Mouse (Mus musculus) limb, embryonic 10.5 days (tissue): ENCODE measurements around the gene Dkkl1. TPM values are rescaled to one million over a fixed set of nuclear protein-coding genes. Genes with fewer than 3 reads are reported as not detected.

Source experiments
- DNase-seq: peaks from one replicate; pipeline ENCODE4 v3.0.0-alpha.2; 2017; ENCODE audit warnings: low spot score
- H3K27ac ChIP-seq: fragments of 300-500 bp; sonication (generic); 2 replicates; pipeline ENCODE4 v1.5.1; 2016; ENCODE audit warnings: mild to moderate bottlenecking
- H3K27me3 ChIP-seq: fragments of 300-500 bp; sonication (generic); 2 replicates; pipeline ENCODE4 v1.6.1; 2016; ENCODE audit warnings: low read depth, mild to moderate bottlenecking; ENCODE audit not compliant: poor library complexity, severe bottlenecking
- H3K36me3 ChIP-seq: fragments of 300-500 bp; sonication (generic); 2 replicates; pipeline ENCODE4 v1.6.1; 2016; ENCODE audit warnings: mild to moderate bottlenecking, moderate library complexity
- H3K4me1 ChIP-seq: fragments of 300-500 bp; sonication (generic); 2 replicates; pipeline ENCODE4 v1.6.1; 2016
- H3K4me3 ChIP-seq: fragments of 300-500 bp; sonication (generic); 2 replicates; pipeline ENCODE4 v1.5.1; 2016; ENCODE audit warnings: mild to moderate bottlenecking, moderate library complexity
- H3K9me3 ChIP-seq: fragments of 300-500 bp; sonication (generic); replicated peaks from 2 replicates; pipeline ENCODE4 v1.6.1; 2016; ENCODE audit warnings: mild to moderate bottlenecking
- WGBS: fragments of 180-500 bp; shearing (Covaris S2); methylation state at CpG from one replicate; pipeline ENCODE4 v1.1.7; 2016; 5-methylcytosine and 5-hydroxymethylcytosine counted together
- polyA plus RNA-seq: library from polyadenylated mRNA; unstranded; fragments of >200 nt; fragmentation: Nextera tagmentation; extraction: Ambion mirVana; gene quantifications from 2 replicates; pipeline ENCODE4 v1.2.1, GENCODE M21; 2016

The Dkkl1 gene
- polyA plus RNA-seq, 1 experiment from 2014 or later: 0.41 TPM

DNA sequence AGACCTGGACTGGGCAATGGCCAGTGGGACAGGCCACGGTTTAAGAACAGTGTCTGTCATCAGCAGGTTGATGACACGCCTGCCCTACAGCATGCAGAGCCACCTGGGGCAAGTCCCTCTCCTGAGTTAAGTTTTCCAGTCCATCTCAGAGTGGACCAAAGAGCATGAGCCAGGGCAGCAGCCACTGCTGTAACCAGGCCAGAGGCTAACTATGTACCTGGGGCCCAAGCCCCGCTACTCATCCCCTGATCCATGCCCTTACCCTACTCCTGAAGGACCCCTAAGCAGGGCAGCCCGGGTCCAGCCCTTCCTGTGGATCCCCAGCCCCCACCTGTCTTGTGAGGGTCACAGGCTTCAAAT is 15.8 kb downstream of the Dkkl1 start:
- H3K36me3 ChIP-seq: no peaks in the 10 kb centered on the region
- H3K27ac ChIP-seq: peak overlapping the region; percentile 26; the same call in 1 of the 2 replicates
- peaks cover 52% of the 10 kb centered on the region for H3K27me3 ChIP-seq
- H3K9me3 ChIP-seq: no peaks in the 10 kb centered on the region
- H3K4me1 ChIP-seq: peaks cover 57% of the 10 kb centered on the region
- no peak overlapping the region for H3K4me3 ChIP-seq
- no peak for DNase-seq
- 90% methylated on average over 4 of the region's 4 CpGs for WGBS

DNA sequence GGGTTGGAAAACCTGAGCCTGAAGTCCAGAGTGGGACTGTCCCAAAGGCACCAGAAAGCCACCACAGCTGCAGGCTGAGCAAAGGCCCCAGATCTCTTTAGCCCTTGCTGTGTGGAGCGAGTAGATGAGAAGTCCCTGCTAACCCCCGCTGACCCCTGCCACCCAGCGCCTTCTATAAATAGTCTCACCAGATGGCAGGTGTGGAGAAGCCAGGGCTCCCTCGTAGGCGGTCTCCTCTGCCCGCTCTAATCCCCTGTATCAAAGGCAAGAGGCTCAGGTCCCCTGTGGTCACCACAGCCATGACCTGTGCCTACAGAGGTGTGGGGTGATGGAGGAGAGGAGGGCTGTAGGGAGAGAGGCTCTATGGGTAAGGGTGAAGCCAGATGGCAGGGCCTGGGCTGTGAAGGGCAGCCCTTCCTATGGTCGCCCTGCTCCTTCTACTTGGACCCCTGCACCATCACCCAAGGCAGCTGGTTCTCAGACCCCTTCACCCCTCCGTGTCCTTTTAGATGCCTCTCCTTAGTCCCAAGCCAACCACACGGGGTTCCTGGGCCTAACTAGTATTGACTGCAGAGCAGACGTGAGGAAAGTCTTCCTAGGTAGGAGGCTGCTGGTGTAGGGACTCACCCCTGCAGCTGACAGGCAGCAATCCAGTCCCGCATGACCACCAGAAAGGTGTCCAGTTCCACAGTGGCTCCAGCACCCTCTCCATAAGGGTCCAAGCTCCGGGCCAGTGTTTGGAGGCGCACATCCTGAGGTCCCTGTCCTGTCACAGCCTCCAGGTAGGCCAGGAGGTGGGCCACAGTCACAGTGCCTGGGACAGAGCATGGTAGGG is 16.4 kb downstream of the Dkkl1 start:
- peaks cover 61% of the 10 kb centered on the region for H3K4me1 ChIP-seq

DNA sequence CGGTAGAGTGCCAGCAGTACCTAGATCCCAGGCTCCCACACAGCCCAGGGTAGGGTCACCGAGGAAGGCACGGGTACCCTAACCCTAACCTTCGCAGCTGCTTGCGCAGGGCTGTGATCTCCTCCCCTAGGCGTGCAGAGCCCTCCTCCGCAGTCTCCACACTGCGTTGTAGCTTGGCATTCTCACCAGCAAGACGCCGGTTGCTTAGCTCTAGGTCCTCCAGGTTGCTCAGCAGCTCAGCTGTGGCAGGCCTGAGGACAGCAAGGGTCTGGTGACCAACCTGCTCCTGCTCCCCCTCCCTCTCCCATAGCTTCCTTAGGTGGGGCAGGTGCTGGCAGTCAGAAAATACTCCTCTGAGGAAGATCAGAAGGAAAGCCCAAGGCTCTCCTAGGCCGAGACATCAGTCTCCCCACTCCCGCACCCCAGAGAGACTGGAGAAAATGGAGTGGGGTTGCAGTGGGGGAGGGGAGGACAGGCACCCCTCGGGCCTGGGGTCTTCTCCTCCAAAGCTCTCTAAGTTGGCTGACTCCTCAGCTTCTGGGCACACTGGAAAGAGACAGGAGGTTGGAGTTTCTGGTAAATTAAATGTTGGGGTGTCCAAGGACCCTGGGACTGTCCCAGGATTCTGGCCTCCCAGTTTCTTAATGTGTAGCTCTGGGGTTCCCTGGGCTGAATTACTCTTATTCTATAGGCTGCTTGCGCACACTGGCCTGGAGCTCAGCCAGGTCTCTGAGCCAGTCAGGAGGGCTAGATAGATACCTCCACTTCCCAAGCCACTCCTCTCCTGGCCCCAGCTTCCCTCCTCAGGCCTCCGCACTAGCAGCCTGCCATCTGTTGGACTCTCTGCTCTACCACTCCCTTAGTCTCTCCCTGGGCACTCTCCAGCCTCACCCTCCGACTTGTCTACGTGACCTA is 17.8 kb downstream of the Dkkl1 start:
- peaks cover 56% of the 10 kb centered on the region for H3K27me3 ChIP-seq
- WGBS: 72% methylated on average over 17 of the region's 17 CpGs

More for the DNA sequence above, 16.4 kb downstream of the Dkkl1 start:
- Histone ChIP-seq H3K4me3 (no peak overlapping the region), H3K27me3 (peaks cover 56% of the 10 kb centered on the region), H3K36me3 (no peaks in the 10 kb centered on the region), H3K27ac (peak overlapping the region; percentile 26; the same call in 1 of the 2 replicates), H3K9me3 (no peaks in the 10 kb centered on the region)
- DNase-seq: no peak
- WGBS: 53% methylated on average over 13 of the region's 13 CpGs

DNA sequence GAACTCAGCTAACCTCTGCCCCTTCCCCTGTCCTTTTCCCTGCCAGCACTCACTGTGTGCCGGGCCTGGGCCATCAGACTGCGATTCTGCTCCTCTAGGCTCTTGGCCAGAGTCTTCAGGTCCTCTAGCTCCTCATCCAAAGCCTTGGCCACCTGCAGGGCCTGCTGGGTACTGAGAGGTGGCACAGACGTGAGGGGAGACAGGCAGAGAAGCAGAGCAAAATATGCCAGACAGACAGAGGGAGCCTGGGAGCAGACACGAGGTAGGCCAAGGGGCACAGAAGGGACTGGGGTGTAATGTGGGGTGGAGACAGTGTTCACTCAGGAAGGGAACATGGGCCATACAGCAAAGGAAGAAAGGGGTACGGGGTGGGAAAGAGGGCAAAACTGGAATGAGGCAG is 18.5 kb downstream of the Dkkl1 start:
- WGBS: 62% methylated on average over 5 of the region's 5 CpGs
- no peak for DNase-seq
- H3K4me3 ChIP-seq: no peak overlapping the region
- H3K27me3 ChIP-seq: peaks cover 63% of the 10 kb centered on the region
- no peaks in the 10 kb centered on the region for H3K36me3 ChIP-seq
- no peaks in the 10 kb centered on the region for H3K9me3 ChIP-seq
- H3K4me1 ChIP-seq: peaks cover 68% of the 10 kb centered on the region
- H3K27ac ChIP-seq: peak overlapping the region; percentile 50

More for the DNA sequence above, 17.8 kb downstream of the Dkkl1 start:
- Histone ChIP-seq H3K36me3 (no peaks in the 10 kb centered on the region), H3K27ac (0 out of 2 replicates have a peak overlapping the region, but pooled peaks have one; percentile 0), H3K4me1 (peaks cover 66% of the 10 kb centered on the region), H3K9me3 (no peaks in the 10 kb centered on the region), H3K4me3 (no peak overlapping the region)
- DNase-seq: no peak

DNA sequence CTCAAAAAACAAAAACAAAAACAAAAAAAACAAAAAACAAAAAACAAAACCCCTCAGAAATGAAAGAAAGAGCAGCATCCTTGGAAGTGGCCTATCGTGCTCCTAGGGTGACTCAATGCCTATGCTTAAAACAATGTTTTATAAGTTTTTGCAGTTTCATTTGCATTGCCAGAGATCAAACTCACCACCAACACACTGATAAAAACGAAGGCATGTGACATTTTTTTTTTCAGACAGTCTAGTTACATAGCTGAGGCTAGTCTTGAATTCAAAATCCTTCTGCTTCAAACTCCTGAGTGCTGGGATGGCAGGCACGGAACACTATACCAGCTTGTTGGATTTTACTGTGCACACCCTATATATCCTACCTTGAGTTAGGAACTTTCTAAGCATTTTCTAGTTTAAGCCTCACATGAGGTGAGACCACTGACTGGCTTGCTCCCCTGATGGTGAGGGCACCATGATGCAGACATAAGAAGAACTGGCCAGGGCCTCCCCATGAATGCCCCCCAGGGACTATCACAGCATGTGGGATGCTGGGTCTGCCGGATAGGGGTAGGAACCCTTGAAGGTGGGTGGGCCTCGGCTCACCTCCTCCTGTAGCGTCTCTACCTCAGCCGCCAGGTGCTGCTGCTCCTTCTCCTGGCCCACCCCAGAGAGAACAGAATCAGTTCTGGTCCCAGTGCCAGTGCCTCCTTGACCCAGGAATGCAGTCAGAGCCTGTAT is 19.2 kb downstream of the Dkkl1 start:
- 85% methylated on average over 7 of the region's 7 CpGs for WGBS
- Histone ChIP-seq H3K36me3 (no peaks in the 10 kb centered on the region), H3K27me3 (peaks cover 70% of the 10 kb centered on the region), H3K4me1 (peaks cover 64% of the 10 kb centered on the region), H3K9me3 (no peaks in the 10 kb centered on the region), H3K4me3 (no peak overlapping the region), H3K27ac (peak overlapping the region; percentile 50)
- no peak for DNase-seq

DNA sequence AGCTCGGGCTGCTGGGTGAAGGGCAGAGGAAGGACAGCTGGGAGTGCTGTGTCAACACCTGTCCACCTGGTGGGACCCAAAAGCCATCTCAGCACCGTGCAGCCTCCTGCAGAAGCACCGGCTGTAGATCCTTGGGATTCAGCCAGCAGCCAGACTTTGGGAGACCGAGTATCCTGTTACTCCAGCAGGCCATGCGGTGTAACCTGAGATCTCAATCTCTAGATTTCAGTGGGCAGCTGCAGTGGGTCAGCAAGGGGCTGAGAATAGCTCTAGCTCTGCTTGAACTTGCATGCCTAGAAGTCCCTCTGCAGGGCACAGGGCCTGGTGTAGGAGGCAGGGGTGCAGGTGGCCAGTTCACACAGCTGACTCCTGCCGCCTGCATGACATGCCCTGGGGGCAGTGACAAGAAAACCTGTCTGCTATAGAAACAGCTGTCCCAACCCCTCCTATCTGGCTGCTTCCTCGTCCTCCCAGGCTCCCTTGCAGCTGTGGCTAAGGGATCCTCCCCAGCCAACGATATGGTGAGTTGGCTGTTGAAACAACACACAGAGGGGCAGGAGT is 20.1 kb downstream of the Dkkl1 start:
- peak overlapping the region; percentile 61 for H3K27ac ChIP-seq
- no peaks in the 10 kb centered on the region for H3K9me3 ChIP-seq
- no peaks in the 10 kb centered on the region for H3K36me3 ChIP-seq
- WGBS: 10% methylated on average over 8 of the region's 8 CpGs
- peak overlapping the region; percentile 6 for H3K4me3 ChIP-seq
- peaks cover 64% of the 10 kb centered on the region for H3K4me1 ChIP-seq
- H3K27me3 ChIP-seq: peaks cover 73% of the 10 kb centered on the region
- DNase-seq: peak; percentile 71

DNA sequence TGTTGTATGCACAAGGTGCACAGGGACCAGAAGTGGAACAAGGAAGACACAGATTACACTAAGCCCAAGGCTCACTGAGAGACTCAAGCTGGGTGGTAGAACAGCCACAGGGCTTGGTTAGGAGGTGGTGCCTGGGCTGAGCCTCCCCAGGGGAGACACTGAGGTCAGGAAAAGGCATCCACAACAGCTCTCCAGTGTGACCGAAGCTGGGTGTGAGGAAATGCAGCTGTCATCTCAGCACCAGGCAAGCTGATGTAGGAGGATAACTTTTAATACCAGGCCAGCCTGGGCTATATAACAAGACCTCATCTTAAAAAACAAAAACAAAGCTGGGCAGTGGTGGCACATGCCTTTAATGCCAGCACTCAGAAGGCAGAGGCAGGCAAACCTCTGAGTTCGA is 20.8 kb downstream of the Dkkl1 start:
- Histone ChIP-seq H3K36me3 (no peaks in the 10 kb centered on the region), H3K4me3 (no peak overlapping the region), H3K9me3 (no peaks in the 10 kb centered on the region), H3K27ac (peak overlapping the region; percentile 61), H3K27me3 (peaks cover 73% of the 10 kb centered on the region), H3K4me1 (peaks cover 66% of the 10 kb centered on the region)
- 80% methylated on average over 2 of the region's 2 CpGs for whole genome bisulfite sequencing
- no peak for DNase-seq

DNA sequence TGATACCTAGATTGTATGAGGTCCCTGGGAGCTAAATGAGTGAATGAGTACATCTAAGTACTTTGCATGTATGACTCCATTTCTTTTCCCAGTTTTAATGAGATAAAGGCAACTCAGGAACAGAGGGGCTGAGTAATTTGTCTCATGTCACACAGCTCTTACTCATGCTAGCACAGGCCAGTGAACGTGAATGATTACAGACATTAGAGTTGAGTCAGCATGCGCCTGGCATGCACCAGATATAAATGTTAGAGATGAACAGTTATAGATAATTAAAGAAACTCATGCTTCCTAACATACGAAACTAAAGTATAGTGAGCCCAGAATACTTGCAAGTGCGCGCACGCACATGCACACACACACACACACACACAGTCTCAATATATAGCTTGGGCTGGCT is 21.8 kb downstream of the Dkkl1 start:
- no peak overlapping the region for H3K27ac ChIP-seq
- H3K9me3 ChIP-seq: no peaks in the 10 kb centered on the region
- H3K4me3 ChIP-seq: no peak overlapping the region
- H3K4me1 ChIP-seq: peaks cover 65% of the 10 kb centered on the region
- no peaks in the 10 kb centered on the region for H3K36me3 ChIP-seq
- H3K27me3 ChIP-seq: peaks cover 73% of the 10 kb centered on the region
- 94% methylated on average over 6 of the region's 6 CpGs for WGBS
- no peak for DNase-seq

DNA sequence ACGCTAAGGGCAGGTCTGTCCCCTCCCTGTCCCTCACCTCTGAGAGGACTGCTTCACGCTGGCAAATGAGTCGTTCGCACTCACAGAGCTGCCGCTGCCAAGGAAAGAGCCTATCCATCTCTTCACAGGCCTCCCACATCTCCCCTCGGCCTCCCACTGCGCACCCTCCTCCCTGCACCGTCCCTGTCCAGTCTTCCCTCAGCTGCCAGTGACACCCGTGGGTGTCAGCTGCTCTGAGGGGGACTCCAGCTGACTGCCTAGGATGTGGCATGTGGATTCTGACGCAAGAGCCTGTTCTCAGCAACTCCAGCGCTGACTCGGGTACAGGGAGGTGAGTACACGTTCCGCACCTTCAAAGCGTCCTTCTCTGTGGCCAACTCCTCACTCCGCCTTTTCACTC is 22.3 kb downstream of the Dkkl1 start:
- peak overlapping the region; percentile 7; the same call in 1 of the 2 replicates for H3K27ac ChIP-seq
- H3K4me1 ChIP-seq: peaks cover 65% of the 10 kb centered on the region
- H3K36me3 ChIP-seq: no peaks in the 10 kb centered on the region
- WGBS: 64% methylated on average over 16 of the region's 16 CpGs
- peaks cover 77% of the 10 kb centered on the region for H3K27me3 ChIP-seq
- H3K4me3 ChIP-seq: no peak overlapping the region
- DNase-seq: no peak
- H3K9me3 ChIP-seq: no peaks in the 10 kb centered on the region

DNA sequence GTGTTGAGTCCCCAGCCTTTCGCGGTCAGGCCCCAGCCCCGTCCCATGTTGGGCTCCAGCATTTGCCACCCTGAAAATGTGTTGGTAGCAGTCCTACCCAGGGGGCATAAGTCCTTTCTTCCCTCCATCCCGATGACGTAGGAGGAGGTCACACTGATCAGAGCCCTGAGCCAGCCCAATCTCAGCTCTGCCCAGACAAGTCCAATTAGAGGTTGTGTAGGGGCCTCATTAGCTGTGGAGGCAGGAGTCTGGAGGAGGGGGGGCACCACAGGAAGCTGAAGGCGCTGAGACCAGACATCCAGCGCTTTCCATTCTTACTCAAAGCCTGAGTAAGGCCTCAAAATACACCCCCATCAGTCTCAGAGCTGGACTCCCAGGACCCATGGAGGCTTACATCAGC is 26.0 kb downstream of the Dkkl1 start:
- peaks cover 59% of the 10 kb centered on the region for H3K4me1 ChIP-seq
- 54% methylated on average over 7 of the region's 7 CpGs for WGBS
- peaks cover 100% of the 10 kb centered on the region for H3K27me3 ChIP-seq
- no peak overlapping the region for H3K4me3 ChIP-seq
- no peaks in the 10 kb centered on the region for H3K36me3 ChIP-seq
- H3K9me3 ChIP-seq: no peaks in the 10 kb centered on the region
- peak overlapping the region; percentile 76 for H3K27ac ChIP-seq
- no peak for DNase-seq

DNA sequence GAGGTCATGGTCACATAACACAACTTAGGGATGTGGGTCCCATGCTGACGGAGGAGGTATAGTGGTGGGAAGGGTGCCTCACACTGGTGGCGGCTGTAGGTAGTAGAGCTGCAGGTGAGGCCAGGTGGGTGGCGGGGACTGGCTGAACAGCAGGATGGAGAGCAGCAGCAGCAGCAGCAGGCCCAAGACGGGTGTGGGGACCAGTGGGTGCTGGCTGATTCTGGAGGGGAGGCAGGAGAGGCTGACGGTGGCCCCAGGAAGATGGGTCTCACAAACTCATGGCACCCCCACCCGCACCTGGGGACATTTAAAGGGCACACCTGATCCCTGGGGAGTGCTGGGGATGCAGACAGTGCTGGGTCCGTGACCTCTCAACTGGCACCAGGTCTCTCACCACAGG is 28.3 kb downstream of the Dkkl1 start:
- Histone ChIP-seq H3K4me3 (no peak overlapping the region), H3K36me3 (no peaks in the 10 kb centered on the region), H3K4me1 (peaks cover 54% of the 10 kb centered on the region), H3K27me3 (peaks cover 100% of the 10 kb centered on the region), H3K9me3 (no peaks in the 10 kb centered on the region), H3K27ac (no peak overlapping the region)
- 71% methylated on average over 7 of the region's 7 CpGs for WGBS
- no peak for DNase-seq

DNA sequence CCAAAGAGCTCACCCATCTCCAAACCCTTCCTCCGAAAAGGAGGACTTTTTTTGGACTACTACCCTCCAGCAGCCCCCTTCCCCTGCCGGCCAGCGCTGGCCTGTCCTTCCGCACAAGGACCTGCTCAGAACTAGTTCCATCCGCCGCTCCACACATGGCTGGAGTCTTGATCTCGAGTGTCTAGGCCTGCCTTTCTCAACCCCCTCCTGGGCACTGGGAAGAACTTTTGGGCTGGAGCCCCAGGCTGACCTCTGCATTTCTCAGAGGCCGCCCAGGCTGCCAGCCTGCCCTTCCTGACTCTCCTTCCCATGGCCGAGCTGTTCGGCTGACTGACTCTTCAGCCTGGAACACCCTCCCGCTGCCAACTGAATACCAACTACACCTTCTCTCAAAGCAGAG is 29.3 kb downstream of the Dkkl1 start:
- H3K4me1 ChIP-seq: peaks cover 51% of the 10 kb centered on the region
- H3K27ac ChIP-seq: no peak overlapping the region
- H3K4me3 ChIP-seq: peak overlapping the region; percentile 41
- WGBS: 19% methylated on average over 11 of the region's 11 CpGs
- H3K27me3 ChIP-seq: peaks cover 100% of the 10 kb centered on the region
- H3K36me3 ChIP-seq: no peaks in the 10 kb centered on the region
- no peaks in the 10 kb centered on the region for H3K9me3 ChIP-seq
- DNase-seq: no peak
